Mouse (Mus musculus) c-Kit-negative CD71-positive TER-119-positive erythroid progenitor cells, embryonic 14.5 days (primary cell): Measurements from ENCODE around the gene Hspa4.
"Not testable (repeated sequence)": the region's sequence is repeated elsewhere in the genome, so short reads cannot be mapped to it uniquely, and the experiment has no call there.

ENCODE experiments used
- DNase-seq: peaks from one replicate; pipeline ENCODE4 v3.0.0-alpha.2; 2013; ENCODE audit warnings: low read depth, low spot score

Hspa4 gene

DNA sequence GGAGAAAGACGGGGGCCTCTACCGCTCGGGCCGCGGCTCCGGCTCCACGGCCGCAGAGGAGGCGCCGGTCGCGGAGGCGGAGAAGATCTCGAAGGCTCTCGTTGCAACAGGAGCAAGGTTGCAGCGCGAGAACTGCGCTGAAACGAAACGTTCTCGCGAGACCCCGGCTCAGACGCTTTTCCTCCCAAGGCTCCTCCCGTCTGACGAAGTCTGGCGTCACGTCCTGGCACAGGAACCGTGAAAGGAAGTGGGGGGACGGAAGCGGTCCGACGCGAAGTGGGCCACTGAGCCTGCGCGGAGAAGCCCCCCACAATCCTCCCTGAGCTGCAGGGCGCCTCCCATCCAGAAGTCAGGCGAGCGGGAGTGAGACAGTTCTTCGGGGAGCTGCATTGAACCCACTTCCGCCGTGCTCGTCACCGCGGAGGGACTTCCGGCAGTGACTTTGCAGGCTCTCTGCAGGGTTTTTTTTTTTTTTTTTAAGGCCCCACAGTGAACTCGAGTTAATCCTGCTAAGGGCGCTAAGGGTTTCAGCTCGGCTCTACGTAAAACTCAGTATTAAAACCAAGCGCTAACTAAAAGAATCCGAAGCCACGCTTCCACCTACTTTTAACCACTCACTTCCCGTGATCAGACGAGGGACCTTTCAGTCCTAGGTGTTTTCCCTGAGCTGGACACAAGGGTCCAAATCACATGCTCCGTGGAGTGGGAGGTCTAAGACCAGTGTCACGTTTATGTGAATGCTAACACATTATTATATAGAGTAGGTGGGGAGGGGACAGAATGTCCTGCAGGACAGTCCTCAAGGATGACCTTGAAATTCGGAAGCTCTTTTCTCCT, at the start of gene Hspa4:
Hspa4 (minus strand) TSS at position 128 of the 837 bp plus-strand sequence.
- DNase-seq, result peak; percentile 96

DNA sequence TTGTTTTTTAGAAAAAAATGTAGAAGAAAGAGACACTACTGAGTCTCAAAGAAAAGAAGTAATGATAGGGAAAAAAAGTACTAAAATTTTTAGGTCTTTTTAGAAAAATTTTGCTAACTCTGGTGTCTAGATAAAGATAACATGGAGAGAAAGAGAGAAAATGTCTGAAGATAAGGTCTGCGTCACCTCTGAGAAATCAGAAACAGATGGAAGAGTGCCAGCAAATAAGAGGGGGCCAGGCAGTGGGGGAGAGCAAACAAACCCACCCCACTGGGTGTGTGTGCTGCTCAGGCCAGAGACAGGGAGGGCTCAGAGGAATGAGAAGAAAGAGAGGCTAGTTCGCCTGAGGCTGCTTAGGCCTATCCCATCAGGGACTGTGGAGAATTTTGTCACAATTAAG, 45.5 kb upstream of the Hspa4 start:
- DNase-seq, result no peak

DNA sequence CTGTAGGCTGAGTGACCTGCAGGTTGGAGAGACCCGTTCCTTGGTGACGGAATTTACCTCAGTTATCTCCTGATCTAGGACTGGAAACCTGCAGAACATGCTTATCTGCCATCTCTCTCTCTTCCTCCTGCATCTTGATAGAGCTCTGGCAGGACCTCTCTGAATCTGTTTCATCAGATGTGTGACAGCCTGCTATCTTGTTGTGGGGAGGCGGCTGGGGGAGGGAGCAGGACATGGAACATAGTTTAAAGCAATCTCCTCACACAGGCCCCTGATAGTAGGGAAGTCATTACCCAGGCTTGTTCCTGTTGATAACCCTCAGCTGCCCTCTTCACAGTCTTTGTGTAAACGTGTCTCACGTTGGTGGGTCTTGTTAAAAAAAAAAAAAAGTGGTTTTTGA, 45.1 kb upstream of the Hspa4 start:
- no peak for DNase-seq

DNA sequence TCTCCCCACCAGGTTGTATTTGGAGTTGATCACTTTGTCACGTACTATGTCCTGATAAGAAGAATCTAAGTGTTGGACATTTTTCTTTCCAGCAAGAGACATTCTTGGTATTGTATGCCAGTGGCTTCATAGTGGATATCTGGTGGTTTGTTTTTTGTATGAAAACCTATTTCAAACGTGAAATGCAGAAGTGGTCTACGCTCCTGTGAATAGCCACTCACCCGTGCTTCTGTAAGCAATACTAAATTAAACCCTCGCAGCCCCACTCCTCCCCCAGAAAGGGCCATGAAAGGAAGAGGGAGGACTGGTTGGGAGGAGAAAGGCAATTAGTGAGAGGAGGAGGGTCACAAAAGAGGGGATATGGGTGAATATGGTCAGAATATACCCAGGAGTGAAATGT, 42.5 kb upstream of the Hspa4 start:
- DNase-seq, result no peak

DNA sequence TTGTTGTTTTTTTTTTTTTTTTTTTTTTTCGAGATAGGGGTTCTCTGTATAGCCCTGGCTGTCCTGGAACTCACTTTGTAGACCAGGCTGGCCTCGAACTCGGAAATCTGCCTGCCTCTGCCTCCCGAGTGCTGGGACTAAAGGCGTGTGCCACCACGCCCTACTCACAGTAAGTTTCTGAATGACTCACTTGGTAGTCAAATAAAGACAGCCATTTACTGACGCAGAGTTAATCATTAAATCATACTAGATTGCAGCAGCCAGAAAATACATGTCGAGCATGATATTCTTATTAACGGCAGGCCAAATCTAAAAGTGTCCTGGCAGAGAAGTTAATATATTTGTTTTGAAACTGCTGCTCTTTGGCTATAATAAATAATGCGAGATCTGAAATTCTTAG, 40.8 kb upstream of the Hspa4 start:
- DNase-seq, result not testable (repeated sequence)

DNA sequence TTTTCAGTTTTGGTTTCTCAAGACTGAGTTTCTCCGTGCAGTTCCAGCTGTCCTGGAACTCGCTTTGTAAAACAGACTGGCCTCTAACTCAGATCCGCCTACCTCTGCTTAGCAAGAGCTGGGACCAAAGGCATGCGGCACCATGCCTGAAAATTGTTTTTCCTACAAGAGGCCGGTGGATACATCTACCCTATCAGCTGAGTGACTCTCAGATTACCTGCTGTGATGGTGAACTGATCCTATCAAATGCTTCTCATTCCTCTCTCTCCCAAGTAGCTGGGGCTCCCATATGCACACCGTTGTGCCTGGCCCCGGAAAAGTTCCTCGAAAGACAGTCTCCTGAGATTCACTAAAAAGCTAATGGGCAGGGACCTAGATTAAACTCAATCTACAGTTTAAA, 37.4 kb upstream of the Hspa4 start:
- DNase-seq, result no peak

DNA sequence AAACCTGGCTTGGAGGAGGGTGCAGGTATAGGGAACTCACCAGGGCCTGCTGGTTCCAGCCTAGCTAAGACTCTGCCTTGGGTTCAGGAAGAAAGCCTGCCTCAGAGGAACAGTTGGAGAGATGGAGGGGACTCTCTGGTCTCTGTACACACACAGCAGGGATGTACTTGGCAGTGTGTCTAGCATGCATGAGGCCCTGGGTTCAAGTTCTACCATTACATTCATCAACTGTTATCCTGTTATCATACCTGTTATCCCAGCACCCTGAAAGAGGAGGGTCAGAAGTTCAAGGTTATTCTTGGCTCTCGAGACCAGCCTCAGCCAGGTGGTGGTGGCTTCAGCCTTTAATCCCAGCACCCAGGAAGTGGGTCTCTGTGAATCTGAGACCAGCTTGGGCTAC, 36.7 kb upstream of the Hspa4 start:
- no peak for DNase-seq

DNA sequence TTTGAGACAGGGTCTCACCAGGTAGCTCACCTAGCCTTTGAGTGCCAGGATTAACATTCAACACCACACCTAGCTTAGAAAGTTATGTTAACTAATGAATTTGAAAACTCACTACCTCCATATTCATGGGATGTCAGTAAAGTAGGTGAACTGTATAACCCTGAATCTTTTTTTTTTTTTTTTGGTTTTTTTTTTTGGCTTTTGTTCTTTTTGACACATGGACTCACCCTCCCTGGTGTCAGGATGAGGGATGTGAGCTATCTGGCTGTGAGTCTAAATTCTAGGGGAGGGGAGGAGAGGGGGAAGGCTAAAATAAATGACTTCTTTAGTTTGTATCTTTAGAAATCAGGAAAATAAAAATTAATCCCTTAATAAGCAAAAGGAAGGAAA, 35.9 kb upstream of the Hspa4 start:
- no peak for DNase-seq

DNA sequence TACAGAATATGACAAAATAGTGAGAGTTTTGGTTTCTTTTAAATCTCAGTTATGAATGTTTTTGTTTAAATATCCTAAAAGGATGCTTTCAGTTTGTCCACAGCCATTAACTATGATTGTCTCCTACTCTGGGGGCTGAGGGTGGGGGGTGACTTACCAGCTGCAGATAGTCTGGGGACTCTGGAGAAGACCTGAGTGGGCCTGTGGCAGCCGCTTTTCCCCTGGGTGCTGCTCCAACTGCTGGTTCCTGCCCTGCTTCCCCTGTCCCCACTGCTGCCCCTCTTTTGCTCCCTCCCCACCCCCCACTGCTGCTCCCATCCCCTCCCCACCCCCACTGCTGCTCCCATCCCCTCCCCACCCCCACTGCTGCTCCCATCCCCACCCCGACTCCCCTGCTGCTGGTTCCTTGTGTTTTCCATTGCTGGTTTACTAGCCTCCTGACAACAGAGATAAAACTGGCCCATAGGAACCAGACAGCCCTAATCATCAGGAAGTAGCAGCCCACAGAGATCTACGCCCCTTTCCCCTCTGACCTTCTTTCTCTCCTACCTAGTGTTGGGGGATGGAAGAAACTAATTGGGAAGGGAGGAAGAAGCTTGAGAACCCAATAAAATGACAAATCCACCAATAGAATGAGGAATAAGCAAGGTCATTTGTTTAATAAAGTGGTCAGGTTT, 35.4 kb upstream of the Hspa4 start:
- no peak for DNase-seq

DNA sequence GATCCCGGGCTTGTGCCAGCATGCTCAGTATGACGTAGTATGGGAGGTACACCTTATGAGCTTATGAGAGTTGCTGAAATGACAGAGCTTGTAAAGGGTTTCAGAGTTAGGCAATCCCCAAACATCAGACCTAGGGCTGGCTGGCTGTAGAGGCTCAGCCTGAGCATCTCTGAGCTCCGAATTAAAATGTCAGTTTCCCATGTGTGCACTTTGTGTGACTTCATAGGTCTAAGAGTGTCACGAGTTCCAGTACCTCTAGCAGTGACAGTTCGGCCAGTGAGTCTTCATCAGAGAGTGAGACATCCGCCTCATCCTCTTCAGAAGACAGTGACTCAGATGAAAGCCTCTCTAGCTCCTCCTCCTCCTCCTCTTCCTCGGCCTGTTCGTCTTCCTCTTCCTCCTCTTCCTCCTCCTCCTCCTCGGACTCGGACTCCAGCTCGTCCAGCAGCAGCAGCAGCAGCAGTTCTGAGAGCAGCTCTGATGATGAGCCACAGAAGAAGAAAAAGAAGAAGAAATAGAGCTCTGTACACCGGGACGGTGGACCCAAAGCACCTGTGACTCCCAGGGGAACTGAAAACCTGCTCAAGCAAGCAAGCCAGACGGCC, 31.9 kb upstream of the Hspa4 start:
- no peak for DNase-seq

DNA sequence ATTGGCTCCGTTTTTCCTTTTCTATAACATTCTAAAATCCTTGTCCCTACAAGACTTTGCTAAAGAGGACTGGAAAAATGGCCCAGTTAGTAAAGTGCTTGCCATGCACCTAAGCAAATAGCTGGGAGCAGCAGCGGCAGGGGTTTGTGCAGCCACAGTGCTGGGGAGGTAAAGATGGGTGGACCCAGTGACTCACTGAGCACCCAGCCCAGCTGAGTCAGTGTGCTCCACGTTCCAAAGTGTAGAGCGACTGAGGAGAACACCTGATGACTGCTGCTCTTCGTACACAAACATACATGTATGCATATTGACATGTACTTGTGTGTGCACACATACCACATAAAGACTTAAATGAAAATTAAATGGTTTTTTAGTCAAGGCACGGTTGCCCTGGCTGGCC, 30.9 kb upstream of the Hspa4 start:
- DNase-seq, result no peak

DNA sequence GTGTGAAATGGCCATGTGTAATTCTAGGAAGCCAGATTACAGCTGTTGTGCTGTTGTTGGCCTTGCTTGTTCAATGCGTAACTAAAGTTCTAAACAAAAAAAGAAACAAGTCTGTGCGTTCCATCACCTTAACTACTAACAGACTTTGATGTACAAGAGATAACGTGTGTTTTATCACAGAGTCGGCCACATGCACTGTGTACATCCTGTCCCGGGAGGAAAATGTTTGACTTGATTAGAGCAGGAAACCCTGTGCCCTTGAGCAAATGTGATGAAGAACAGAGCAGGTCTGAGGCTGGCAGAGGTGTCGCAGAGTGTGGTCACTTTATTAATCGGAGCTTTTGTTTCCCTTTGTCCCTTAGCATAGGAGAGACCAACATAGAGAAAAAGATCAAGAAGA, 30.1 kb upstream of the Hspa4 start:
- no peak for DNase-seq

DNA sequence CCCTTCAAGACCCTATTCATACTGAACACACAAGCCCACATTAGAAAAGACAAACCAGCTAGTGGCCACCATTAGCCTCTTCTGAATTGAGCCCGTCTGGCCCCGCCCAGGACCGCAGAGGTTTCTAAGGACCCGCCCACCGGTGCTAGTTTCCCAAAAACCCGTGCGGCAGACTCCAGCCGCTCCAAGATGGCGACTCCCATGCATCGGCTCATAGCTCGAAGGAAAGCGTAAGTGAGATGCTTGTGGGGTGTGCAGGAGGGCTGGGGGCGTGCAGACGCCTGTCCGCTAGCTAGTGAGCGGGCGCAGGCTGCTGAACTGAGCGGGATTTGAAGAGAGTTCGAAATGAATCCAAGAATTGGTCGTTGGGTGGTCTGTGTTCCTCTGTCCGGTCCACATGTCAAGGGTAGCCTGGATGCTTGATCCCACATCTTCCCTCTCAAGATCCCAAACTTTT, 24.3 kb upstream of the Hspa4 start, which contains the start of gene Zcchc10:
Zcchc10 (plus strand) TSS at position 168 of the 457 bp plus-strand sequence.
- DNase-seq, result peak; percentile 81

DNA sequence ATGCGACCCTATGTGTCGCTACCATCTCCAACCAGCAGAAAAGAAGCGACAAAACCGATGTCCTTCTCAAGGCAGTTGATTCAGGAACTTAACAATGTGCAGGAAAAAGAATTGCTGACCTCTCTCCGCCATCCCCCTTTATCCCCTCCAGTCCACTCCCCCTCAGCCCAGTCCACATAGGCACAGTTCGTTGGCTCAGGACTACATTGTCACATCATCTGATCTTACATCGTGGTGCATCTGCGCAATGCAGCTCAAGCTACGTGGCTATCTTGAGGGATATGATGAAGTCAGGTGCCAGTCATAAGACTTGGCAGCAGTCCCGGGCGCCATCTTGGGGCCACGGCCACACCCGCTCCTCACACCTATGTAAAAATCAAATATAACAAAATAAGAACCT, 19.6 kb upstream of the Hspa4 start:
- not testable (repeated sequence) for DNase-seq

DNA sequence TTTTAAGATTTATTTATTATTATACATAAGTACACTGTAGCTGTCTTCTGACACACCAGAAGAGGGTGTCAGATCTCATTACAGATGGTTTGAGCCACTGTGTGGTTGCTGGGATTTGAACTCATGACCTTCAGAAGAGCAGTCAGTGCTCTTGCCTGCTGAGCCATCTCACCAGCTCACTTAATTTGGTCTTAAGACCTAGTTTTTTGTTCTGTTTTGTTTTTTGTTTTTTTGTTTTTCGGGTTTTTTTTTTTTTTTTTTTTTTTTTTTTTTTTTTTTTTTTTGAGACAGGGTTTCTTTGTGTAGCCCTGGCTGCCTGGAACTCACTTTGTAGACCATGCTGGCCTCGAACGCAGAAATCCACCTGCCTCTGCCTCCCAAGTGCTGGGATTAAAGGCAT, 18.3 kb upstream of the Hspa4 start:
- DNase-seq, result not testable (repeated sequence)

DNA sequence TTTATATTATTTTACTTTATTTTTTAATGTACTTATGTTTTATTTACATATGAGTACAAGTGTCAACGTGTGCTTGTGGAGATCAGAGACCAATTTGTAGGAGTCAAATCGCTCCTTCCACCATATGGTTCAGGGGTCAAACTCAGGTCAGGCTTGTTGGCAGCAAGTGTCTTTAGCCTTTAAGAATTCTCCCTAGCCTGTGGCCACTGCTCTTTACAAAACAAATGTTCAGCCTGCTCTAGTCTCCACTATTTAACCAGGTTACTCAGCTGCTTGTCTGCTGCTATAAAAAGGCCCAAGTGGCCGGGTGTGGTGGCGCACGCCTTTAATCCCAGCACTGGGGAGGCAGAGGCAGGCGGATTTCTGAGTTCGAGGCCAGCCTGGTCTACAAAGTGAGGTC, 17.8 kb upstream of the Hspa4 start:
- DNase-seq, result no peak

DNA sequence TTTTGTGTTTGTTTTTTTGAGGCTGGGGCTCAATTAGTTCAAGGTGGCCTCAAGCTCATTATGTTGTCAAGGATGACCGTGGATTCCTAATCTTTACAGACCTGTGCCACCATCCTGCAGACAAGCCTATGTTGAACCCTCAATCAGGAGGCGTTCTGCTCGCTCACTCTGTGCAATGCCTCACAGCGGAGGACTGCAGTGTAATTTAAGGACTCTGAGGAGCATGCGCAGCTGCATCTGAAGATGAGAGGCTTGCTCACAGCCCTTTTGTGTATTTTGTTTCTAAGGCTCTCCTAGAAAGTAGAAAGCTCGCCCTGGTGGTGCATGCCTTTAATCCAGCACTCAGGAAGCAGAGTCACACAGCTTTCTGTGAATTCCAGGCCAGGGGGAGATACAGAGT, 16.7 kb upstream of the Hspa4 start:
- no peak for DNase-seq

DNA sequence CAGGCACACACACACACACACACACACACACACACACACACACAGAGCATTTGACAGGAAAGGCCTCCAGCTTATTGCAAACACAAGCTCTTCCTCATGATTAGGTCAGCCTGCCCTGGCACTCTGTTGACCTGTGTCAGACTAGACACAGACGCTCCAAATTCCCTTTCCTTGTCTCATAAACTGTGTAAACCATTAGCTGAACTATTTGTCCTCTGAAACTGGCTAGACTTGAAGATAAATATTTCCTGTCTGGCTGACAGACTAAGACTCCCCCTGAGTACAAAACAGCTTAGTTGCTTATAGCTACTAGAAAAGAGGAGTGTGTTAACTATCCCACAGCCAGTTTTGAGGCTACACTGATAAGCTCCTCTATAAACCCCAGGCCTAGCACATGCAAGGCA, 14.5 kb upstream of the Hspa4 start:
- DNase-seq, result no peak

DNA sequence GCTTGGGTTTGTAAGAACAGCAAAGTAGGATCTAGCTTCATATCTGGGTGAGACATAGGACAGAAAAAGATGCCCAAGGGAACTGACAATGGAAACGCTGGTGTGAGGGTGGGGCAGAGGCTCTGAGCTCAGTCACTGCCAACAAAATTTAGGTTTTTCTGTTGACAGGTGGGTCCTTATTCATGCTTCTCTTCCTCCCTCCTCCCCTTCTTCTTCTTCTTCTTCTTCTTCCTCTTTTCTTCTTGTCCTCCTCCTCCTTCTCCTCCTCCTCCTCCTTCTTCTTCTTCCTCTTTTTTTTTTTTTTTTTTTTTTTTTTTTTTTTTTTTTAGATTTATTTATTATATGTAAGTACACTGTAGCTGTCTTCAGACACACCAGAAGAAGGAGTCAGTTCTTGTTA, 12.6 kb upstream of the Hspa4 start:
- DNase-seq, result not testable (repeated sequence)

DNA sequence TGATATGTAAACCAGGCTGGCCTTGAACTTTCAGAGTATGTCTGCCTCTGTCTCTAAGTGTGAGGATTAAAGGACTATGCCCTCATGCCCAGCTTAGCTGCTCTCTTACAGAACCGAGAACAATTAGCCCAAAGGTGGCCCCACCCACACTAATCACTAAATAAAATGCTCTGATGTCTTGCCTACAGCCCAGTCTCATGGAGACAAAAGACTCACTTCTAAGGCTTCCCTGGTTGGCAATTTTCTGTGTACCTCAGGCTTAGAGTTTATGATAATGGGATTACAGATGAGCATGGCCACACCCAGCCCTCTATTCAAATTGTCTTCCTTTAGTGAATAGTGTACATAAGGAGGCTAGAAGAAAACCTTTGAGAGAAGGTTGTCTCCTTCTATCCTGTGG, 11.1 kb upstream of the Hspa4 start:
- no peak for DNase-seq

DNA sequence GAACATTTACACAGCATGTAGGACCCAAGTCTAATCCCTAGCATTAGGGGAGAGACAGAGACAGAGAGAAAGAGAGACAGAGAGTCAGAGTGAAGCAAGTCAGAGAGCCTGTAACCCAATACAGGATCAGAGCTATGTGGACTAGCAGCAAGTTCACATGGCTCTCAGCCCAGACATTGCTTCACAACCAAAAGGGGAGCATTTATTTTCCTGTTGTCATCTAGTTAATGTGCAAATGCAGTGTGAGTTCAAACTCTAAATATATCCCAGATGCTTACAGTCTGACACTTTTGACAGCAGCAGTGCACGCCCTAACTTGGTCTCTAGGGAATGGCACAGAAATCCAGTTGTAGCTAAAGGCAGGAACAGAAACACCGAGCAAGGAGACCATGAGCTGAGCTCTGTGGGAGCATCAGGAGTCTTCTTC, 8.6 kb upstream of the Hspa4 start:
- no peak for DNase-seq

DNA sequence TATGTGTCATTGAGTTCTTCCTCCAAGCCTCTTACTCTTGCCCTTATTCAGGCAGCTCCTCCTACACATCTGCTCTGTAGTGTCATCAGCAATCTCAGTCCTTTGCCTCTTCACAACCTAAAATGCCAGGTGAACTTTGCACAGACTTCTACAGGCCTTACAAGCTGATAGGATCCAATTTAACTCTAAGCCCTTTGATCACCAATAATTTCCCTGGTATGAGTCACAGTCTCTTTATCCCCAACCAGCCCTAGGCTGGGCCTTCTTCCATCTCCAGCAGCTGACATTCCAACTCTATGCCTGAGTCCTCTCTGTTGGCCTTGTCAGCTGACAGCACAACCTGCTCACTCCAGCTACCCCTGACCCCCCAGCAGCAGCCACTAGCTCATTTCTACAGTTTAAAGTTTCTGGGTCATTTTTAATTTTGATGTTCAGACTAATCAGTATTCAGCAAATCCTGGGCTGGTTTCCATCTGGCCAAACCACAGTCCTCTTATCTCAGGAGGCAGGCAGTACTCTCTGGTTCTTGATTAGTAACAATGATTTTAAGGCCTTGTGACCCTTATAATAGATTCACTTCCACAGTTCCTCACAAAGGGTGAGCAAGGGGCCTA, 8.1 kb upstream of the Hspa4 start:
- no peak for DNase-seq
